Comparison of ENCODE assay signal across 8 mouse cellular contexts in the genomic region with DNA sequence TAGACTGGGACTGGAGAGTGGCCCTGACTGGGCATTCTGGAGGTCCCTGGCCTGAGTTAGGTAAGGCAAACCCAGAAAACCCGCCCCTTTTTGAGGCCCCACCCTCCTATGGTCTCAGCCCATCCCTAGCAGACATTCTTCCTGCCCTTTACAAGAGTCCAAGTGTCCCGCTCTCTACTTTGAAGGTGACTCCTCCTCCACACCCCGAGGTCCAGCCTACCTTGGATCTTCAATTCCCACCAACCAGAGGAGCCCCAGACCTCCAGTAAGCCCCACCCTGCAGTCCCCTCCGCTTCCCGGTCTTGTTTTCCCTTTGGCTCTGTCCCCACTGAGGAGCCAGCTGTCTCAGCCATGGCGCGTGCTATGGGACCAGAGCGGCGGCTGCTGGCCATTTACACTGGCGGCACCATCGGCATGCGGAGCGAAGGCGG. TPM values are rescaled to one million over a fixed set of nuclear protein-coding genes. Genes with fewer than 3 reads are reported as not detected.
A peak's percentile ranks its signal among the peaks of the same experiment; 100 is the strongest.
DNase-seq lines count a peak whose midpoint lies in the region; ATAC-seq and TF ChIP-seq lines count a peak whose summit lies in the region.

A gene (plus strand): TSS at position 139 of the 431 bp plus-strand sequence.

- H3K9me3 ChIP-seq in heart, postnatal 0 days (replicated peaks; ENCODE audit: control insufficient read depth, low read length), result no peaks in the 10 kb centered on the region

- no peak for TF ChIP-seq EP300 in heart, postnatal 0 days (IDR thresholded peaks at IDR 0.05; ENCODE audit: low read depth)

- DNase-seq in ovary, postnatal 36 days (ENCODE audit: low spot score), result peak; percentile 27
- DNase-seq in ovary, postnatal 14 days (ENCODE audit: low spot score), result no peak
- peak; percentile 15 for DNase-seq in heart, postnatal 0 days (ENCODE audit: low spot score)
- peak; percentile 57 to 68 for DNase-seq in kidney, postnatal 4 days
- peak; percentile 49 for DNase-seq in retina, embryonic 14.5 days (ENCODE audit: low spot score)
- DNase-seq in right cerebral cortex, postnatal 14 days, result no peak
- no peak for DNase-seq in thymus, postnatal 14 days
- no peak for DNase-seq in spleen, postnatal 4 days (ENCODE audit: low spot score in 2 of 2)

- no peak within 1 kb of the TSS for H3K27ac ChIP-seq in heart, postnatal 0 days (ENCODE audit: low read depth)

- TF ChIP-seq CTCF in heart, postnatal 0 days (IDR thresholded peaks at IDR 0.05; ENCODE audit: low read depth), result no peak

- no peaks in the 10 kb centered on the region for H3K36me3 ChIP-seq in heart, postnatal 0 days (replicated peaks; ENCODE audit: control insufficient read depth, insufficient read depth, low read length)

- no peak within 1 kb of the TSS for H3K9ac ChIP-seq in heart, postnatal 0 days (replicated peaks; ENCODE audit: low read depth, low read length)

- 0 out of 2 replicates have a peak within 1 kb of the TSS, but pooled peaks have one; percentile 3 for H3K4me3 ChIP-seq in heart, postnatal 0 days (ENCODE audit: low read depth, low read length)

- H3K4me2 ChIP-seq in heart, postnatal 0 days (ENCODE audit: low read depth, low read length), result peak within 1 kb of the TSS; percentile 33; the same call in 1 of the 2 replicates

- ATAC-seq in heart, postnatal 0 days (ENCODE audit: insufficient read depth, low read depth), result peak; percentile 58

- peaks cover 26% of the 10 kb centered on the region for H3K27me3 ChIP-seq in heart, postnatal 0 days (ENCODE audit: control insufficient read depth, insufficient read depth, low read length)

- WGBS in heart, postnatal 0 days, result 1% methylated on average over 14 of the region's 14 CpGs

- H3K4me1 ChIP-seq in heart, postnatal 0 days (ENCODE audit: control insufficient read depth, insufficient read depth), result 0 out of 2 replicates have a peak, but pooled peaks cover 8% of the 10 kb centered on the region

RNA-seq across cellular contexts. Expression of the gene that starts here (rescaled TPM):
- 0.04 and 3.6 TPM in 2 replicates for total RNA-seq in heart, postnatal 0 days (2014; rRNA removed; ENCODE audit: low replicate concordance)
- 0.08 and 0.11 TPM in 2 replicates for polyA plus RNA-seq in heart, postnatal 0 days (2015; fragmentation: Nextera tagmentation; extraction: Ambion mirVana)

Comparison
In these comparisons a context has a peak if more than half of its experiments do, and no peak if none do; other contexts are left out.
1. DNase-seq: peak in ovary, postnatal 36 days (single experiment), heart, postnatal 0 days (single experiment), kidney, postnatal 4 days (2 of 2) and retina, embryonic 14.5 days (single experiment); none in ovary, postnatal 14 days (single experiment), right cerebral cortex, postnatal 14 days (single experiment), thymus, postnatal 14 days (single experiment) and spleen, postnatal 4 days (0 of 2).